Mouse (Mus musculus): ENCODE results near the gene Pam16. TPM values are rescaled to one million over a fixed set of nuclear protein-coding genes. Genes with fewer than 3 reads are reported as not detected.

Pam16 gene
- polyA plus RNA-seq, 1 experiment from 2014 or later = 188 TPM

- no peak for ATAC-seq (ENCODE audit: low FRiP score)
- Histone ChIP-seq H3K9ac (no peak overlapping the region), H3K27ac (peak overlapping the region; percentile 32), H3K4me2 (peak overlapping the region; percentile 15), H3K4me1 (replicated peaks) (peaks cover 74% of the 10 kb centered on the region), H3K9me3 (no peaks in the 10 kb centered on the region), H3K27me3 (no peaks in the 10 kb centered on the region), H3K4me3 (no peak overlapping the region), H3K36me3 (peaks cover 6% of the 10 kb centered on the region; the same call in 1 of the 2 replicates)
- 77% methylated on average over 6 of the region's 6 CpGs for WGBS
Observed at GRCm38 (mm10) chr16:4642937-4643336, 18.1 kb upstream of the Pam16 start.

GRCm38 (mm10) chr16:4642190-4642589 is 17.4 kb upstream of the Pam16 start:
- Histone ChIP-seq H3K27me3 (no peaks in the 10 kb centered on the region), H3K4me1 (replicated peaks) (peaks cover 67% of the 10 kb centered on the region), H3K27ac (peak overlapping the region; percentile 58), H3K4me2 (peak overlapping the region; percentile 15), H3K9me3 (no peaks in the 10 kb centered on the region), H3K36me3 (0 out of 2 replicates have a peak, but pooled peaks cover 9% of the 10 kb centered on the region), H3K9ac (0 out of 2 replicates have a peak overlapping the region, but pooled peaks have one; percentile 39), H3K4me3 (no peak overlapping the region)
- 39% methylated on average over 13 of the region's 13 CpGs for WGBS
- no peak for ATAC-seq (ENCODE audit: low FRiP score)

GRCm38 (mm10) chr16:4641119-4641838 is 16.5 kb upstream of the Pam16 start:
- Histone ChIP-seq H3K4me1 (replicated peaks) (peaks cover 59% of the 10 kb centered on the region), H3K27ac (peak overlapping the region; percentile 58), H3K9me3 (no peaks in the 10 kb centered on the region), H3K9ac (peak overlapping the region; percentile 77), H3K36me3 (0 out of 2 replicates have a peak, but pooled peaks cover 12% of the 10 kb centered on the region), H3K4me2 (peak overlapping the region; percentile 80), H3K4me3 (peak overlapping the region; percentile 53), H3K27me3 (no peaks in the 10 kb centered on the region)
- WGBS = 37% methylated on average over 3 of the region's 3 CpGs
- no peak for ATAC-seq (ENCODE audit: low FRiP score)

- peaks cover 59% of the 10 kb centered on the region for H3K4me1 ChIP-seq (replicated peaks)
- H3K9ac ChIP-seq = peak overlapping the region; percentile 77
- peak; percentile 29; the same call in 1 of the 2 replicates for ATAC-seq (ENCODE audit: low FRiP score)
- H3K4me3 ChIP-seq = peak overlapping the region; percentile 53
- H3K27ac ChIP-seq = peak overlapping the region; percentile 70
- H3K4me2 ChIP-seq = peak overlapping the region; percentile 80
- 9% methylated on average over 17 of the region's 17 CpGs for WGBS
- no peaks in the 10 kb centered on the region for H3K27me3 ChIP-seq
- H3K36me3 ChIP-seq = 0 out of 2 replicates have a peak, but pooled peaks cover 12% of the 10 kb centered on the region
- no peaks in the 10 kb centered on the region for H3K9me3 ChIP-seq
Observed at GRCm38 (mm10) chr16:4640267-4641005, 15.6 kb upstream of the Pam16 start.

- peak within 1 kb of the TSS; percentile 70 for H3K27ac ChIP-seq
Observed at GRCm38 (mm10) chr16:4639831-4640237, 15.0 kb upstream of the Pam16 start, which contains the start of the genes Vasn and Dnaja3. Gene Vasn (plus strand): TSS chr16:4639941. Gene Dnaja3 (plus strand): TSS chr16:4639989.

GRCm38 (mm10) chr16:4638891-4639390 is 14.2 kb upstream of the Pam16 start:
- H3K27me3 ChIP-seq = no peaks in the 10 kb centered on the region
- no peak for ATAC-seq (ENCODE audit: low FRiP score)
- H3K36me3 ChIP-seq = peaks cover 23% of the 10 kb centered on the region
- no peaks in the 10 kb centered on the region for H3K9me3 ChIP-seq
- no peak overlapping the region for H3K9ac ChIP-seq
- 95% methylated on average over 3 of the region's 3 CpGs for WGBS
- peaks cover 50% of the 10 kb centered on the region for H3K4me1 ChIP-seq (replicated peaks)
- no peak overlapping the region for H3K27ac ChIP-seq
- no peak overlapping the region for H3K4me2 ChIP-seq
- H3K4me3 ChIP-seq = no peak overlapping the region

More at GRCm38 (mm10) chr16:4639831-4640237, 15.0 kb upstream of the Pam16 start, which contains the start of the genes Vasn and Dnaja3:
- WGBS = under 1% methylated on average over 22 of the region's 22 CpGs
- H3K9me3 ChIP-seq = no peaks in the 10 kb centered on the region
- peak within 1 kb of the TSS; percentile 80 for H3K4me2 ChIP-seq
- H3K9ac ChIP-seq = peak within 1 kb of the TSS; percentile 77
- H3K27me3 ChIP-seq = no peaks in the 10 kb centered on the region
- H3K4me1 ChIP-seq (replicated peaks) = peaks cover 59% of the 10 kb centered on the region
- peak within 1 kb of the TSS; percentile 53 for H3K4me3 ChIP-seq
- peak; percentile 90 for ATAC-seq (ENCODE audit: low FRiP score)
- peaks cover 14% of the 10 kb centered on the region for H3K36me3 ChIP-seq

GRCm38 (mm10) chr16:4635760-4636159 is 11.0 kb upstream of the Pam16 start:
- Histone ChIP-seq H3K4me2 (no peak overlapping the region), H3K9me3 (no peaks in the 10 kb centered on the region), H3K9ac (peak overlapping the region; percentile 5; the same call in 1 of the 2 replicates), H3K36me3 (peaks cover 46% of the 10 kb centered on the region), H3K4me3 (no peak overlapping the region), H3K27ac (no peak overlapping the region), H3K4me1 (replicated peaks) (peaks cover 18% of the 10 kb centered on the region), H3K27me3 (no peaks in the 10 kb centered on the region)
- 75% methylated on average over 4 of the region's 4 CpGs for WGBS
- ATAC-seq (ENCODE audit: low FRiP score) = no peak

GRCm38 (mm10) chr16:4634681-4635080 is 9.9 kb upstream of the Pam16 start:
- Histone ChIP-seq H3K36me3 (peaks cover 55% of the 10 kb centered on the region), H3K4me2 (no peak overlapping the region), H3K4me3 (no peak overlapping the region), H3K4me1 (replicated peaks) (peaks cover 7% of the 10 kb centered on the region), H3K9ac (no peak overlapping the region), H3K27me3 (no peaks in the 10 kb centered on the region), H3K9me3 (no peaks in the 10 kb centered on the region), H3K27ac (no peak overlapping the region)
- WGBS = 89% methylated on average over 9 of the region's 9 CpGs
- ATAC-seq (ENCODE audit: low FRiP score) = no peak

GRCm38 (mm10) chr16:4633661-4634060 is 8.9 kb upstream of the Pam16 start:
- no peaks in the 10 kb centered on the region for H3K9me3 ChIP-seq
- H3K4me2 ChIP-seq = no peak overlapping the region
- H3K4me1 ChIP-seq (replicated peaks) = no peaks in the 10 kb centered on the region
- H3K4me3 ChIP-seq = no peak overlapping the region
- H3K9ac ChIP-seq = no peak overlapping the region
- no peaks in the 10 kb centered on the region for H3K27me3 ChIP-seq
- WGBS = 94% methylated on average over 3 of the region's 3 CpGs
- no peak for ATAC-seq (ENCODE audit: low FRiP score)
- H3K27ac ChIP-seq = no peak overlapping the region
- peaks cover 59% of the 10 kb centered on the region for H3K36me3 ChIP-seq

GRCm38 (mm10) chr16:4632050-4632449 is 7.3 kb upstream of the Pam16 start:
- ATAC-seq (ENCODE audit: low FRiP score) = no peak; the same call in 1 of the 2 replicates
- 55% methylated on average over 7 of the region's 7 CpGs for WGBS

GRCm38 (mm10) chr16:4629950-4630349 is 5.2 kb upstream of the Pam16 start:
- 26% methylated on average over 6 of the region's 6 CpGs for WGBS
- Histone ChIP-seq H3K9ac (peak overlapping the region; percentile 4; the same call in 1 of the 2 replicates), H3K36me3 (peaks cover 71% of the 10 kb centered on the region), H3K4me2 (no peak overlapping the region), H3K27me3 (no peaks in the 10 kb centered on the region), H3K9me3 (no peaks in the 10 kb centered on the region), H3K4me1 (replicated peaks) (peaks cover 5% of the 10 kb centered on the region; the same call in 1 of the 2 replicates), H3K27ac (no peak overlapping the region; the same call in 1 of the 2 replicates), H3K4me3 (no peak overlapping the region)
- ATAC-seq (ENCODE audit: low FRiP score) = no peak; the same call in 1 of the 2 replicates

More at GRCm38 (mm10) chr16:4632050-4632449, 7.3 kb upstream of the Pam16 start:
- Histone ChIP-seq H3K27me3 (no peaks in the 10 kb centered on the region), H3K4me3 (no peak overlapping the region), H3K4me1 (replicated peaks) (no peaks in the 10 kb centered on the region), H3K9ac (no peak overlapping the region), H3K27ac (no peak overlapping the region), H3K36me3 (peaks cover 66% of the 10 kb centered on the region), H3K4me2 (no peak overlapping the region), H3K9me3 (no peaks in the 10 kb centered on the region)

GRCm38 (mm10) chr16:4628898-4629419 is 4.2 kb upstream of the Pam16 start:
- Histone ChIP-seq H3K27me3 (no peaks in the 10 kb centered on the region), H3K9ac (no peak overlapping the region), H3K36me3 (peaks cover 61% of the 10 kb centered on the region), H3K4me2 (no peak overlapping the region), H3K4me1 (replicated peaks) (peaks cover 9% of the 10 kb centered on the region), H3K9me3 (no peaks in the 10 kb centered on the region), H3K4me3 (no peak overlapping the region), H3K27ac (no peak overlapping the region)
- WGBS = 94% methylated on average over 9 of the region's 9 CpGs
- ATAC-seq (ENCODE audit: low FRiP score) = no peak

Data from hindbrain, embryonic 13.5 days (tissue).